Mouse (Mus musculus): ENCODE data around the gene Dync1i2. TPM values are rescaled to one million over a fixed set of nuclear protein-coding genes. Genes with fewer than 3 reads are reported as not detected.

Gene Dync1i2
- polyA plus RNA-seq, 1 experiment from 2014 or later = 24.2 TPM

- ATAC-seq (ENCODE audit: insufficient read depth) = no peak
- peaks cover 5% of the 10 kb centered on the region; the same call in 1 of the 2 replicates for H3K36me3 ChIP-seq (replicated peaks)
- H3K4me1 ChIP-seq (replicated peaks) = no peaks in the 10 kb centered on the region; the same call in 1 of the 2 replicates
- no peak overlapping the region for H3K9ac ChIP-seq
- no peak overlapping the region for H3K27ac ChIP-seq (replicated peaks)
- WGBS (ENCODE audit: insufficient replicate concordance) = 65% methylated on average over 3 of the region's 3 CpGs
- no peak overlapping the region for H3K4me2 ChIP-seq
- no peaks in the 10 kb centered on the region for H3K27me3 ChIP-seq
- no peaks in the 10 kb centered on the region for H3K9me3 ChIP-seq (replicated peaks)
- H3K4me3 ChIP-seq (replicated peaks) = no peak overlapping the region
Observed at GRCm38 (mm10) chr2:71302156-71302663, 90.7 kb downstream of the Dync1i2 start.

GRCm38 (mm10) chr2:71303221-71303620 lies 91.7 kb downstream of the Dync1i2 start:
- Histone ChIP-seq H3K9ac (no peak overlapping the region), H3K9me3 (replicated peaks) (no peaks in the 10 kb centered on the region), H3K27me3 (no peaks in the 10 kb centered on the region), H3K36me3 (replicated peaks) (peaks cover 12% of the 10 kb centered on the region; the same call in 1 of the 2 replicates), H3K4me3 (replicated peaks) (no peak overlapping the region), H3K4me1 (replicated peaks) (no peaks in the 10 kb centered on the region; the same call in 1 of the 2 replicates), H3K4me2 (no peak overlapping the region), H3K27ac (replicated peaks) (no peak overlapping the region)
- no peak for ATAC-seq (ENCODE audit: insufficient read depth)

- 62% methylated on average over 3 of the region's 3 CpGs for WGBS (ENCODE audit: insufficient replicate concordance)
- no peak for ATAC-seq (ENCODE audit: insufficient read depth)
- H3K36me3 ChIP-seq (replicated peaks) = peaks cover 12% of the 10 kb centered on the region; the same call in 1 of the 2 replicates
- H3K9ac ChIP-seq = no peak overlapping the region
- no peak overlapping the region for H3K4me2 ChIP-seq
- no peaks in the 10 kb centered on the region for H3K27me3 ChIP-seq
- H3K27ac ChIP-seq (replicated peaks) = no peak overlapping the region
- H3K4me1 ChIP-seq (replicated peaks) = no peaks in the 10 kb centered on the region; the same call in 1 of the 2 replicates
- no peaks in the 10 kb centered on the region for H3K9me3 ChIP-seq (replicated peaks)
- no peak overlapping the region for H3K4me3 ChIP-seq (replicated peaks)
Observed at GRCm38 (mm10) chr2:71304821-71305220, 93.3 kb downstream of the Dync1i2 start.

GRCm38 (mm10) chr2:71306357-71306756 lies 94.9 kb downstream of the Dync1i2 start:
- no peak overlapping the region for H3K27ac ChIP-seq (replicated peaks)
- no peak overlapping the region for H3K9ac ChIP-seq
- no peak overlapping the region for H3K4me3 ChIP-seq (replicated peaks)
- H3K4me2 ChIP-seq = no peak overlapping the region
- H3K4me1 ChIP-seq (replicated peaks) = no peaks in the 10 kb centered on the region; the same call in 1 of the 2 replicates
- H3K9me3 ChIP-seq (replicated peaks) = no peaks in the 10 kb centered on the region
- H3K27me3 ChIP-seq = no peaks in the 10 kb centered on the region
- no peak for ATAC-seq (ENCODE audit: insufficient read depth)
- peaks cover 22% of the 10 kb centered on the region for H3K36me3 ChIP-seq (replicated peaks)

GRCm38 (mm10) chr2:71309726-71310125 lies 98.2 kb downstream of the Dync1i2 start:
- Histone ChIP-seq H3K27me3 (no peaks in the 10 kb centered on the region), H3K4me2 (no peak overlapping the region), H3K36me3 (replicated peaks) (peaks cover 38% of the 10 kb centered on the region), H3K27ac (replicated peaks) (no peak overlapping the region), H3K9me3 (replicated peaks) (no peaks in the 10 kb centered on the region), H3K9ac (no peak overlapping the region), H3K4me3 (replicated peaks) (no peak overlapping the region), H3K4me1 (replicated peaks) (no peaks in the 10 kb centered on the region)
- no peak for ATAC-seq (ENCODE audit: insufficient read depth)
- 71% methylated on average over 2 of the region's 2 CpGs for WGBS (ENCODE audit: insufficient replicate concordance)

- WGBS (ENCODE audit: insufficient replicate concordance) = 73% methylated on average over 10 of the region's 10 CpGs
- ATAC-seq (ENCODE audit: insufficient read depth) = no peak
- no peak overlapping the region for H3K9ac ChIP-seq
- no peak overlapping the region for H3K4me3 ChIP-seq (replicated peaks)
- H3K27me3 ChIP-seq = no peaks in the 10 kb centered on the region
- no peaks in the 10 kb centered on the region for H3K4me1 ChIP-seq (replicated peaks)
- peaks cover 37% of the 10 kb centered on the region for H3K36me3 ChIP-seq (replicated peaks)
- no peak overlapping the region for H3K27ac ChIP-seq (replicated peaks)
- H3K4me2 ChIP-seq = no peak overlapping the region
- no peaks in the 10 kb centered on the region for H3K9me3 ChIP-seq (replicated peaks)
Observed at GRCm38 (mm10) chr2:71312067-71312466, 100.6 kb downstream of the Dync1i2 start.

Other genes starting within 250 kb of the Dync1i2 start
- gene Dcaf17, start 156.4 kb upstream of the Dync1i2 start, polyA plus RNA-seq (2015; fragmentation: Nextera tagmentation; extraction: Ambion mirVana) = 14.7 and 16.2 TPM in 2 replicates
- 7.6 and 8.5 TPM in 2 replicates for gene Mettl8, start 156.1 kb upstream of the Dync1i2 start, polyA plus RNA-seq (2015; fragmentation: Nextera tagmentation; extraction: Ambion mirVana)
- gene Cybrd1, start 93.8 kb upstream of the Dync1i2 start, polyA plus RNA-seq (2015; fragmentation: Nextera tagmentation; extraction: Ambion mirVana) = 1.1 and 1.4 TPM in 2 replicates
- 25.5 and 25.6 TPM in 2 replicates for gene Slc25a12, start 156.0 kb downstream of the Dync1i2 start, polyA plus RNA-seq (2015; fragmentation: Nextera tagmentation; extraction: Ambion mirVana)
- gene Hat1, start 177.3 kb downstream of the Dync1i2 start, polyA plus RNA-seq (2015; fragmentation: Nextera tagmentation; extraction: Ambion mirVana) = 94.9 and 107 TPM in 2 replicates
- gene Metap1d, start 241.6 kb downstream of the Dync1i2 start, polyA plus RNA-seq (2015; fragmentation: Nextera tagmentation; extraction: Ambion mirVana) = 21.0 and 21.4 TPM in 2 replicates